Mouse (Mus musculus) CH12F3 (cell line): ENCODE measurements around the gene Col9a2.
"Not testable (repeated sequence)": the region's sequence is repeated elsewhere in the genome, so short reads cannot be mapped to it uniquely, and the experiment has no call there.

ENCODE experiments used
- in situ Hi-C: fragments of 300-500 bp; cut with MboI; formaldehyde crosslinking; loops from 2 replicates; pipeline ENCODE4 v1.14.3; 2020; ENCODE audit warnings: low sequenced_read_pairs

Col9a2 gene

DNA sequence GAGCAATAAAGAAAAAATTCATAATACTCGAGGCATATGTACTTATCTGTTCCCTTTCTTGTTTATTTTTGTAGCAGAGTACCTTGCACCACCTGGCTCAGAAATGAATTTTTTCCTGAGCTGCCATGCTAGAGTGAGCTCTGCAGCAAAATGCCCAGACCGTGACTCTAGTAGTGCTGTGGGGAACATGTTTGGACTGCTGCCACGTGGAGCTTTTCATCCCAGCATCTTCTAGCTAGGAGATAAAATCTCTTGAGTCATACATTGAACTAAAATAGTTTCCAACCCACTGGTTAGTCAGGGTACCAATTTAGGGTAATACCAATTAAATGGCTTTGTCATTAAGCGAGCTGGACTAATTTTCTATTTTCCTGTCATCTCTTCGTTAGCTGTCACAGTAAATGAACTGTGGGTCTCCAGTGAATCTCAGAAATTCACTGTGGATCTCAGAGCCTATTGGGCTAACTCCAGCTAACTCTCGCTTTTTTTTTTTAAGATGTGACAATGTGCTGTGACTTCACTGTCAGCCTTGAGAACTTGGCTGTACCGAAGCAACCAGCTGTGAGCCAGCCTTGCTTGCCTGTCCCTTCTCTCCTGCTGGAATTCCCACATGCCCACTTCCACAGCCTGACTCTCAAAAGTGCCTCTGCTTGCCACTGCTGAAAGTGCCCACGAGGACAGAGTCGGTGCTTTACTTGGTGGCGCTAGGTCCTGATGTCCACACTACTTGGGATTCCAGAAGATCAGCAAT is 19.0 kb upstream of the Col9a2 start:
- in situ Hi-C loops, result no loop called here

DNA sequence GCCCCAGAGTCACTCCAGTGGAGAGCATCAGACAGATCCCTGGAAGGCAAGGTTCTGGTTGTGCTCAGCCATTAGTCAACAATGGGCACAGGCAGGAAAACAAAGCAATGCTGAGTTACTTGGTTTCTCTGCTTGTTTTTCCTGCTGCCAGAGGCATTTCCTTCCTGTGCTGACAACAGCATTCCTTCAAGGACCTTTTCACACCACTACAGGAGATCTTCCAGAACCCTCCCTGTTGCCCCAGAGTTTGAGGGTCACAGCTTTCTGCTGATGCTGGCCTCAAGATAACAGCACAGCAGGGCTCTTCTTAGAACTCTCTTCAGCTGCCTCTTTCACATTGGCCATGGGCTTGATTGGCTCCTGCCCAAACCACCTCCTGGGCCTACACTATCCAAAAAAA is 17.3 kb upstream of the Col9a2 start:
- in situ Hi-C loops, result no loop called here

DNA sequence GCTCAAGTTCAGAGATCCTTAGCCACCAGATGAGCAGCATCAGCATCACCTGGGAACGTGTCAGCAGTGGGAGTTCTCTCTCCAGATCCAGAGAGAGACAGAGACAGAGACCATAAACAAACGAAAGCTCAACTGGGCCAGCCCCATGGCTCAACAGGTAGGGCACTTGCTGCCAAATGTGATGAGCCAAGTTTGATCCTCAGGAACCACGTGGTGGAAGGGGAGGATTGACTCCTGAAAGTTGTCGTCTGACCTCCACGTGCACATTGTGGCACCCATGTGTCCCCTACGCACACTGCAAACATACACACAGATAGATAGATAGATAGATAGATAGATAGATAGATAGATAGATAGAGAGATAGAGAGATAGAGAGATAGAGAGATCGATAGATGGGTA is 15.7 kb upstream of the Col9a2 start:
- in situ Hi-C loops, result no loop called here

DNA sequence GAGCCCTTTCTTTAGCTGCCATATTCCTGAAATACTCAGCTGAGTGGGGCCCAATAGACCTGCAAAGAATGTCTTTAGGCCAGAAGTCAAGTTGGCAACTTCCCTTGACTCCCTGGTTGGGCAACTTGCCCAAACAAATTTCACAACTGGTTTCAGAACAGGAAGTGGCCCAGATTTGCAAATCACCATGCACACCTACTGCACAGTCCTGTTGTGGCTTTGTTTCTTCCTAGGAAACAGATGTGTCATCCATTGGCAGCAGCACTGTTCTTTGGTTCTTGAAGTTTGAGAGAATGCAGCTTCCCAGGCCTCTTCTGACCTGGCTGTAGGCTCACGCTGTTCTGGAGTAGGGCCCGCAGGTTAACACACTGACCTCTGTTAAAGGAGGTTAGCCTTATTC is 15.2 kb upstream of the Col9a2 start:
- in situ Hi-C loops, result no loop called here

DNA sequence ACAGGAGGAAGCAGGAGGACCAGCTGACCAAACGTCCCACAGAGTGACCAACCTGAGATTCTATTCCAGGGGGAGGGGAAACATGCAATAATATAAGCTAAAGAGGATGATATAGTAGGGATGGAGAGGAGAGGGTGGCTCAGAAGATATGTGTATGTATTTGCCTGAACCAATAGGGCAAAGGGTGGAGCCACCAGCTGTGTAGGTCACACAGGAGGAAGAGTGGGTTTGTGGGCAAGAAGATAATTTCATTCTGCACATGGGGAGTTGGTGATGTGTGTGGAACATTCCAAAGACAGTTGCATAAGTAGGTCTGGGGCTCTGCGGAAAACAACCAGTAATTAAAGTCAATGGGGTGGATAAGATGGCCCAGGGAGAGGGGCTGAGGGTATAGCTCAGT is 13.5 kb upstream of the Col9a2 start:
- in situ Hi-C loops, result no loop called here

DNA sequence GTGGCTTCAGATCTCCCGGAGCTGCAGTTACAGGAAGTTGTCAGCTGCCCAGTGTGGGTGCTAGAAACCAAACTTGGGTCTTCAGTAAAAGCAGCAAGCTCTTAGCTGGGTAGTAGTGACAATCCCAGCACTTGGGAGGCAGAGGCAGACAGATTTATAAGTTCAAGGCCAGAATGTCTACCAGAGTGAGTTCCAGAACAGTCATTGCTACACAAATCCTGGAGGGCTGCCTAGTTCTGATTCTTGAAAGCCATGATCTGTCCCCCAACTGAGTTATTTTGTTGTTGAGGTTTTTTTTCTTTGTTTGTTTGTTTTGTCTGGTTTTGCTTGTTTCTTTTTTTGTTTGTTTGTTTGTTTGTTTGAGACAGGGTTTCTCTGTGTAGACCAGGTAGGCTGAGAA is 11.0 kb upstream of the Col9a2 start:
- in situ Hi-C loops, result no loop called here

DNA sequence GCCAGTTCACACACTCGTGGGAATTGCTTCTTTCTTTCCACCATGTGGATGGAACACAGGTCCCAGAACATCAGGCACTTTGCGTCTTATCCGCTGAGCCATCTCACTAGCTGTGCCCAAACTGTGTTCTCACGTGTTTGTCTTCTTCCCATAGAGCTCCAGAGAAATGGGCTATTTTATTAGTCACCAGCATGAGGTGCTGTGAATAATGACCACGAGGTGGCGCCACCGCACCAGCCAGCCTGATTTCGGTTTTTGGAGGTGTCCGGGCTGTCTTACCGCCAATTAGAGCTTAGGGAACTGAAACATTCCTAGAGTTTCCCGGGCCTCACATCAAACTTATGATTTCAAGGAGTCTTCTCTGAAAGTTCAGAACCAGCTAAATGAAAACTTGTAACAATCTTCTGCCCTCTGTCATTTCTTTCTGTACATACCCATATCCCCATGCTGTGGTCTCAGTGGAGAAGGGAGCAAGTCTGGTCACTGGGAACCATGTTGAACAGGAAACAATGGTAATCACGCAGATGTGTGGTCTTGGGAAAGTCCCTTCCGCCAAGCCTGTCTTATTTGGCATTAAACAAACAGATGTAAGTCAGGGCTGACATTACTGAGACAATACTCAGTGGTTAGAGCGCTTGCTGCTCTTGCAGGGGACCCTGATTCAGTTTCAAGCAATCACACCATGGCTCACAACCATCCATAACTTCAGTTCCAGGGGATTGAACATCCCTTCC is 10.4 kb upstream of the Col9a2 start:
- in situ Hi-C loops, result no loop called here

DNA sequence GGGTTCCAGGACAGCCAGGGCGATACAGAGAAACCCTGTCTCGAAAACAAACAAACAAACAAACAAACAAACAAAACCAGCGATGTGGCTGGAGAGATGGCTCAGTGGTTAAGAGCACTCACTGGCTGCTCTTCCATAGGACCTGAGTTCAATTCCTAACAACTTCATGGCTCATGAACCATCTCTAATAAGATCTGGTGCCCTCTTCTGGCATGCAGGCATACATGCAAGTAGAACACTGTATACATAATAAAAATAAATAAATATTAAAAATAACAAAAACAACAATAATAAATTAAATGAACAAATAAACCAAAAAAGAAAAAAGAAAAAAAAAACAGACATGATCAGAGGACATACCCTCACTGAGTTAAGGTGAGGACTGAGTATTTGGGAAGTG is 9.6 kb upstream of the Col9a2 start:
- in situ Hi-C loops, result loop anchor here (10.0 kb wide), 1 partner anchor 45 kb away; no protein-coding TSS in a partner anchor

DNA sequence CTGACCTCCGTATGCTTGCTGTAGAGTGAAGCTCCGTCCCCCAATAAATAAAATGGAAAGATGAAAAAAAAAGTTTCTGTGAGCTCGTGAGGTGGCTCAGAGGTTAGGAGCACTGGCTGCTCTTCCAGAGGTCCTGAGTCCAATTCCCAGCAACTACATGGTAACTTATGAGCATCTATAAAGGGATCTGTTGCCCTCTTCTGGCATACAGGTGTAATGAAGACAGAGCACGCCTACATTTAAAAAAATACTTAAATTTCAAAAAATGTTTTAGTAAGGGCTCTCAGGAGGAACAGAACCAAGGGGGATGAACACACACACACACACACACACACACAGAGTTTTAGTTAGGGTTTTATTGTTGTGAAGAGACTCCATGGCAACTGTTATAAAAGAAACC is 7.7 kb upstream of the Col9a2 start:
- in situ Hi-C loops, result loop anchor here (10.0 kb wide), 1 partner anchor 47 kb away; no protein-coding TSS in a partner anchor

DNA sequence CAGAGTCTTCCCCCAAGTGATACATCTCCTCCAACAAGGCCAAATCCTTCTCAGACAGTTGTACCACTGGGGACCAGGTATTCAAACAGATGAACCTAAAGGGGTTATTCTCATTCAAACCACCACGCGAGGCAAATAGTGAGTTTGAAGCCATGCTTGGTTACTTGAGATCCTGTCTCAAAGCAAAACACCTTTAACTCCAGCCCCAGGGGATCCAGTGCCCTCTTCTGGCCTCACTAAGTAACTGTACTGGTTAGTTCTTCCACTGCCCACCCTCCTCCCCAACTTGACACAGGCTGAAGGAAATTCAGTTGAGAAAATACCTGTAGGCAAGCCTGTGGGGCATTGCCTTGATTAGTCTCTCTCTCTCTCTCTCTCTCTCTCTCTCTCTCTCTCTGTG is 6.2 kb upstream of the Col9a2 start:
- in situ Hi-C loops, result loop anchor here (10.0 kb wide), 1 partner anchor 48 kb away; no protein-coding TSS in a partner anchor

DNA sequence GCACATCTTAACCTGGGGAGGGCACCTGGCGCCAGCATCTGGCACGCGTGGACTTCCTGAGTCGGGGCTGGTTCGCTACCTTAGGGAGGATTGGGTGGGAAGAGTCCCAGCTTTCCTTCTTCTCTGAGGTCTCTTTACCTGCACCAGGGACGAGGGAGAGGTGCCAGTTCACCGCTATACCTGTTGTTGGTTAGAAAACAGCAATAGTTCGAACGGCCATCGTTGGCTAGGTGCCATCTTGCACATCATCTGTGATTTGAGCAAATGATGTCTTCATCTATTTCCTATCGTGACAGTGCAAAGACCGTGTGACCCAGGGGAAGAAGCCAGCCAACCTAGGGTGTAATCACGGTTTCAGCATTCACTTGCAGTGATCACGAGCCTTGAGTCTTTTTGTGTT is 1.1 kb downstream of the Col9a2 start:
- in situ Hi-C loops, result no loop called here

DNA sequence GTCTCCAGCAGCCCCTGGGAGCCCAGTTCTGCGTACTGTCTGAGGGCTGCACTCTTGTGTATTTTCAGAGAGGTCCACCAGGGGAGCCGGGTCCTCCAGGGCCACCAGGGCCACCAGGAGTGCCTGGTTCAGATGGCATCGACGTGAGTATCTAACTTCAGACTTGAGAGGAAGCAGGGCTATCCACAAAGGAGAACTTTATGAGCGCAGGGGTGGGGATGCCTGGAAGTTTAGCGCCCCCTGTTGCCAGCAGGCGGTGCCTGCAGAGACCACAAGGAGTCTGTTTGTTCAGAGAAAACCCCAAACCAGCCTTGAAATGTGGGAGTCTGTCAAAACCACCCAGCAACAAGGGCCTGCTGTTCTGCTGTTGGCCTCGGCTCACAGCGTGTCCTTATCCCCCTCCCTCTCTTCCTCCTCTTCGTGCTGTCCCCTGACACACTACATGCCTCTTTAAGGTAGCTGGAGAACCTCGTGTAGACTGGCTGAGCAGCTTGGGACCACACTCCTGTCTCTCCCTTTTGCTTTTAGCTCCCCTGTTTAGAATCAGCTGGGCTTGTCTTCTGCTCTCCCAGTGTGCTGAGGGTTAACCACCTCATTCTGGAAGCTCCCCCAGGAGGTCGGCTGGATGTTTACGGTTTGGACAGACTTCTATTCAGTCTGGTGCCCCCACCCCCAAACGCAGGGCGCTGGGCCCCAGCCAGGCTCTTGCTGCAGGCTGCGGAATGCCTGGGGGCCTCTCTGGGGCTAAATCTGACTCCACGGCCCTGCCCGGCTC is 1.9 kb downstream of the Col9a2 start:
- in situ Hi-C loops, result no loop called here

DNA sequence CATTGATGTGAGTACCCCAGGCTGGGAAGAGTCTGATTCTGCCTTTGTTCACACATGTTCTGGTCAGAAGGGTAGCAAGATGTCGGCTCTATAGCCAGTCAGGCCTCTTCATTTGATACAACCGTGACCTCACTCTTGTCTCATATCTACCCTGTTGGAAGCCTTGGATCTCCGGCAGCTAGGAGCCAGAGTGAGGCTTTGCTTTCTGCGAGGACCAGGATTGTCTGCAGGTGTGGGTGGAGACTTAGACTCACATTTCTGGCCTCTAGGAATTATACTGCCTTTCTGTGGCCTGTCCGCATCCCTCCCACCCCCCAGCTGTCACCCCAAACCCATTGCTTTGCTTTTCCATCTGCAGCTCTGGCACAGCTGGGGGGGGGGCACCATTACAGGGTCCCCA is 3.3 kb downstream of the Col9a2 start:
- in situ Hi-C loops, result no loop called here

DNA sequence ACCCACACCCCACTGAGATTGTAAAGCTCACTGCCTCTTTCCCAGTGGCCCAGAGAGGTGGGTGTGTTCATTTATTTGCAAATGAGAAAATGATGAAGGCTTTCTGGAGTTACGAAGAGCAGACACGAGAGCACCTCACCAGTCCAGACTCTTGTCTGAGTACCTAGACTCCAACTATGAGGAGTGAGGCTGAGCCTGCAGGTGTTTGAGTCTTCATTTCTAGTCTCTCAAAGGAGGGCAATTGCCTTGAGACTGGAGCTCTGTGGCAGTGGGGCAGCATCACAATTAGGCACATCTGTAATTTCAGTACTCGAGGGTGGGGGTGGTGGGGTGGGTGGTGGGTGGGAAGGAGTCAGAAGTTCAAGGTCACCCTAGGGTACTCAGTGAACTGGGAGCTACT is 3.8 kb downstream of the Col9a2 start:
- in situ Hi-C loops, result no loop called here

DNA sequence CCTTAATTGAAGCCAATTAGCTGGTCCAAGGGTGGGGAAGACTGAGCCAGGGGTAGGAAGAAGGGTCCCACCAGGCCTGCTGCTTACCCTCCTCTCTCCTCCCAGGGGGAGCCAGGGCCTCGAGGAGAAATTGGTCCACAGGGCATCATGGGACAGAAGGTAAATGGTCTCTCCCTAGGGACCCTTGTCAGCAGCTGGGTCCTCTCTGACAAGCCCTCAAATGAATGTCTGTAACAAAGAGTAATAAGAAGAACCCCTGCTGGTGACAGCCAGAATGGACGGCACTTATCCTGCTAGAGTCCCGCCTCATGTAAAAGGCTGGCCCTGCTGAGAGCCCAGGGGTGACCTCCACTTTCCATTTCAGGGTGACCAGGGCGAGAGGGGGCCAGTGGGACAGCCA is 12.7 kb downstream of the Col9a2 start:
- in situ Hi-C loops, result no loop called here

DNA sequence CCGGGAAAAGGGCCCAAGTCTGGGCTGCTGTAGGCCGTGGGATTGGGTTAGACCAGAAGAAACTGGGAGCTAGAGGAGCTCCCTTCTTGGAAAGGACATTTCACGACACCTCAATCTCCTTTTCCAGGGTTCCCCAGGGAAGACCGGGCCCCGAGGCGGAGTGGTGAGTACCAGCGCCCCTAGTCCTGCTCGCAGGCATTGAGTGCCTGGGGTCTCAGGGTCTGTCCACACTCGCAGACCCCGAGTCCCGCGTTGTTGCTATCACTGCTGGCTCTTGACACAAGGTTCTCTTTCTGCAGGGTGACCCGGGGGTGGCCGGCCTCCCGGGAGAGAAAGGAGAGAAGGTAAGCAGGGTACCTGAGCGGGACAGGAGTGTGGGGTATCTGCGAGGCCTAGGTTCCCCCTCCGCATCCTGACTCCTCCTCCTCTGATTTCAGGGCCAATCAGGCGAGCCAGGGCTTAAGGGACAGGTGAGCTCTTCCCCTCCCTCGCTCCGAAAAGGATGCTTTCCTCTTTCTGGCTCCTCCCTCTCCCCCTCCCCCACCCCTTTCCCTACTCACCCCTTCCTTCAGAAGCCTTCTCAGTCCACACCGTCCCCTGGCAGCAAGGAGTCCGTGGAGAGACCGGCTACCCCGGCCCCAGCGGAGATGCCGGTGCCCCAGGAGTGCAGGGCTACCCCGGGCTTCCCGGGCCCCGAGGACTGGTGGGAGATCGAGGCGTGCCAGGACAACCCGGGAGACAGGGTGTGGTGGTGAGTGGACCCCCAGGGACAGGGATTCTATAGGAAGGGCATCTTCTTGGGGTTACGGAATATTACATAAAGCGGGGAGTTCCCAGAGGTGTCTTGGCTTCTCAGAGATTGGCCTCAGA is 13.5 kb downstream of the Col9a2 start:
- in situ Hi-C loops, result no loop called here

DNA sequence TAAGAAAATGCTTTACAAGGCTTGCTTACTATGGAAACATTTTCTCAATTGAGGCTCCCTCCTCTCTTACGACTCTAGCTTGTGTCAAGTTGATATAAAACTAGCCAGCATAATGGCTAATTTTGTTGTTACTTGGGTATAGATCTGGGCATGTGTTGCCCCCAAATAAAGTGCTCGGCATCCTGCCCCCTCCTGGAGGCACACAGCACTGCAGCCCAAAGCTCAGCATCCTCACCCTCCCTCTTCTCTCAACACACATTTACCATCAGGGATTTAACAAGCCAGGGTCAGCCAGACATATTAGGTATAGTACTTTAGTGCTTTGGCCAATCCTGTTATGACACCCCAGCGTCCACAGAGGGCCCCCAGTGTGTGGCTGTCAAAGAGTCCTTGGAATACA is 17.2 kb downstream of the Col9a2 start:
- in situ Hi-C loops, result no loop called here

DNA sequence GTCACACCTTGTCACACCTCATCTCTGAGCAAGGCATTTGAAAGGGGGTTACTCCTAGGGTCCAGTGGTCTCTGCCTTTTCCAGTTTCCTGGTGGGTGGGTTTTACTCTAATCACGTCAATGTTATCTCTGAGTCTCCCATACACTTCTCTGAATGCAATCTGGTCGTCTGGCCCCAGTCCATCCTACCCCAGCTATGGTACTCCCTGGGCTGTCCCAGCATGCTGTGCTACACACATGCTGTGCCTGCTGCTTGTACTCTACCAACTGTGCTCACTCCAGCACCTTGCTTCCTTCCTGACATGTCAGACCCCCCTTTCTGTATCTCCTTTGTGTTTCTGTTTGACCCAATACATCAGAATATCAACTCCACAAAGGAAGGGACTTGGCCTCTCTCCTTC is 17.8 kb downstream of the Col9a2 start:
- in situ Hi-C loops, result no loop called here

DNA sequence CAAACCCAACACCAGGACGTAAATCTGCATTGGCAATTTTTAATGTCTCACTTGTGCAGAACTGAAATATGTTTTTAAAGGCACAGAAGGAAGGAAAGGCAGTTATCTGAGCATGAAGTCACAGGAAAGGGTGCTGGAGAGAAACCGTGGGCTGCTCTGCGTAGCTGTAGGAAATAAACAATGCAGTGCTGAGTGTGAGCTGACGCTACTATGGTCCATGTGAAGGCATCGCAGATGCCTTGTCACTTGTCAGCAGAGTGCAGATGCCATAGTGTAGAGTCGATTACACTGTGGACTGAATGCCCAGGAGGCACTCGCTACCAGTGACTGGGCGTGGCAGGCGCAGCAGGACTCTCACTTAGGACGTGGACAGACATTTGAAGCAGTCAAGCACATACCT is 20.0 kb downstream of the Col9a2 start:
- in situ Hi-C loops, result not testable (repeated sequence)

DNA sequence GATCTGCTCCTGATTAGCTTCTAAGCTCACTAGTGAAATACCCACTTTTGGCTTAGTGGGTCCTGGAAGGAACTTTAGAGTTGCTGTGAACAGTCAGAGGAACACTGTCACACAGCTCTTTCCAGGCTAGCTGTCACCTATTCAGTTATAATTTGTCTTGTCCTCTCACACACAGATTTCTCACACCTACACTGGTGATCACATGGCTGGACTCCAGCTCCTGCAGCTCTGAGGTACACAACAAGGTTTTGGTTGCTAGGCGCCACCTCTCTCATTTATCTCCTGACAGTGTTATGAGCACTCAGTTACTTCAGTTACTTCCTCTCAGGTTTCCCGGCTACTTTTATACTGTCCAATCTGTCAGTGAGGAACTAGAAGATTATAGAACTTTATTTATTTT is 26.2 kb downstream of the Col9a2 start:
- in situ Hi-C loops, result no loop called here

DNA sequence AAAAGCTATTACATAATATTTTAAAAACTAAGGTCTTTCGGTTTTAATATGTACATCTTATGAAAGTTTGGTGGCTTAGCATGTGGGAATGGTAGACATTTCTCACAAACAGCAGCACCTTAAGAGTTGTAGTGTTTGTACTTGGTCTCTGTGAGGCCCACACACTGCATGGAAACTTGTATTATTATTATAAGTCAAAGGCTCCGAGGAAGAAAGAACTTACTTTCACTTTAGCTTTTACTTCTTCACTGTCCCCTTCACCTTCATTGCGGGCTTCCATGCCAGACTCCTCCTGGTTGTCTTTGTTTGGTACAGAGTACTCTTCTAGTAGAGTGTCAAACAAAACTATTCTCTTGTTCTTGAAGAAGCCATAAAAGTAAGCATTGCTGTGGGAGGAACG is 35.1 kb downstream of the Col9a2 start:
- in situ Hi-C loops, result no loop called here
